Mouse (Mus musculus): Measurements from ENCODE around the gene Apbb1ip.

GRCm38 (mm10) chr2:22805589-22805988, 31.7 kb downstream of the Apbb1ip start:
- no peak for TF ChIP-seq CTCF (IDR thresholded peaks at IDR 0.05; ENCODE audit: control insufficient read depth, insufficient read depth, insufficient read length)
- TF ChIP-seq FOSL1 (IDR thresholded peaks at IDR 0.05; ENCODE audit: insufficient read depth, low read length, poor library complexity, severe bottlenecking), result no peak
